Mouse (Mus musculus): ENCODE data around the gene Tenm4.

The Tenm4 gene

DNA sequence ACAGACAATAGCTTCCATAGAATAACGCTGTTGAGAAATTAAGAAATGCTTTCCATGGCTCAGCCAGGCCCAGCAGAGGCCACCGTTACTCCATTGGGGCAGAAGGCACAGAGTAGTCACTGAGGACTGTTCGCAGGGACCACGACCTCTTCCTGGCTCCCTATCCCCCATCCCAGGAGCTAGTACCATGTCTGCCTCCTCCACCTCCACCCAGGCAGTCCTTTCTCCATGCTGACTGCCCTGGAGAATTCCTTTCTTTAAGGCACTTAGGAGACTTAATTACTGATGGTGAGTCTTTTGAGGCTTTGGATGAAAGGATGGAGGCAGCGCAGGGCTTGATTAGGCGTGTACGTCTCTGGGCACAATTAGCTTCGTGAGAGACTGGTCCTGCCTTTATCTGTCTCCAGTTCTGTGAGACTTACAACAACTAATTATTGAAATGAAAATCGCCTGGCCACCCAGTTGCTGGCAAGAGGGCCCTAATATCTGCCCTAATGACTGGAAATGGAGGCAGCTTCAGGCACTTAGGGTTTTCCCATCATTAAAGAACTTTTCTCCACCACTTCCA is 365.4 kb downstream of the Tenm4 start:
- DNase-seq, result no peak

DNA sequence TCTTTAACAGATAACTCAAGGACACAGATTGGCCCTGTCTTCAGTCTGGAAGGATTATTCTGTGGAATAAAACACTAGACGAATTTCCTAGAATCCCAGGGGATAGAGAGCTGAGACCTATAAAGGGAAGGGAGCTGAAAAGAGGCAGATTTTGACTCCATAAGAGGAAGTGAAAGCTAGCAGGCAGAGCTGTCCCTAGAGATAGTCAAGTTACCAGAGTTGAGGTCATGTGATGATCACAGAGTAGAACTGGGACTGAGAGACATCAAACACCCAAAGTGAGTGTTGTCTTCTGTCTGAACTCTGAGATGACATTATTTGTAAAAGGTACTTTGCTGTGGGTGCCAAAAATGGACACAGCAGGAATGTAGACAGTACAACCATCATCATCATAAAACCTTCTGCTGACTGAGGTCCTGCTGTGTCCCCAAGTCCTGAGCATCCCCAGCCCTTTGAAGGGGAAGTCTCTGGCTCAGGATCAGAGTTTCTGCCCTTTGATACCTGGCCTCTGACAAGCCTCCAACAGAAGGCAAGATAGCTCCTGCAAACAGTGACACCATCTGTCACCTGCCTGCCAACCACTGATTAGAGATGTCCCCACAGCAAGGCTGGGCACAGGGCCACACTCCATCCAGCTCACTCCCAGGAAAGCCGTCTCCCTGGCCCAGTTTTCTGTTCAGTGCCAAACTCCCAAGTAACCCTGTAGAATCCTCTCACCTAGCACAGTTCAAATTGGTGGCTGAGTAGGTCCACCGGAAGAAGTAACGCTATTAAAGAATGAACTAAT is 368.4 kb downstream of the Tenm4 start:
- no peak for DNase-seq

DNA sequence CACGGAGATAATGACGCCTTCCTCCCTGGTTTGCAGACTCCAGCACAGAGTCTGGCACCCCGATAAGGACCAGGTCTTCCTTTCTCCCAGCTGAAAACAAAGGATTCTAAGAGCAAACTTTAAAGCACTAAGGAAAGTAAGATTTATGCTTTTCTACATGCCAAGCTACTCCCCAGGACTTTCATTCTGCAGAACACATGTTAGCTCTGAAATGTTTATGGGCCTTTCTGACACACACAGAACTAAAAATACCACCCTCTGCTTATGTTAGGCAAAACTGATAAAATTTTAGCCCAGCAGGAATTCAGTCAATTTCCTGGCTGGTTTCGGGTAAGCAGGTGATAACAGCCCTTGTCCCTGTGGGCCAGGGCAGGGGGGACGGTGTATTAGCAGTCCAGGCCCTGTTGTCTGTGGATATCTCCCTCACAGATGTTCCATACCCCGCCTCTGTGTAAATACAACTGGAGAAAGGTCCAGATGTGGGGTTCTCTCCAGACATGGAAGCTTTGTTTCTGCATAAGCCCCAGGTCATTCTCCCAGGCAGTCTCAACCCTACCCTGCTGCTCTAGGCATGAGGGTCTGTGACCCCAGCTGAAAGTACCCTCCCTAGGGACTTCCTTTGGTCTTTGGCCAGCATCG is 369.5 kb downstream of the Tenm4 start:
- DNase-seq, result no peak

DNA sequence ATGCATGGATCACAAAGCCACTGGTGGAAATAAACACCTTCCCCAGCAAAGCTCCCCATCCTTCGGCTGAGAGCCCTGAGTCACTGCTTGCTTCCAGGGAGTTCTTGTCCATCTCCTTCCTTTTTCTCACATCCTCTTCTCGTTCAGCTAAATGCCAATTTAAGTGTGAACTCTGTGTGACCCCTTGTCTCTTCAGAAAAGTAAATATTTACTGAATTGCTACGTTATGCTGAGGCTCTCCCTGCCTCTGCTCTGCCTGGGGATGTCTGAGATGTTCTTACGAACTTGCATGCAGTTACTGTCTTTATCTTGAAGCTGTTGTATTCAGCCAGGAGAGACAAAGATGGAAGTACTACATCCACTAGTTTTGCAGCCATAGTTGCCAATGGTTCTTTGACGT is 374.9 kb downstream of the Tenm4 start:
- no peak for DNase-seq

DNA sequence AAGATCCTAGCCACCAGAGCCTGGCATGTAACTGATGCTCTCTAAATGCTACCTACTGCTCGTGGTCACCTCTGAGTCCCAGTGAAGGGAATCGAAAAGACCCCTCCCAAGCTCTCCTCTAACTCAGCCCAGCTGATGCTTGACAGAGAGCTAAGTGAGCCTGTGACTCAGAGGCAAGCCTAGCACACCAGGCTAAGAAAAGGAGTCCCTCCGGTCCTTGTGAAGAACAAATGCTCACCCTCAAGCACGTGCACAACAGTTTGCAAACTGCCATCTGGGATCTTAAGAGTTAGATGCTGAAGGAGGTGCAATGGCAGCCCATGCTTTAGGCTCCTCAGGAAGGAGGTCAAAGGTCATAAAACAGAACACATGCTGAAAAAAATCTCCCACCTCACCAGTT is 380.8 kb downstream of the Tenm4 start:
- no peak for DNase-seq

DNA sequence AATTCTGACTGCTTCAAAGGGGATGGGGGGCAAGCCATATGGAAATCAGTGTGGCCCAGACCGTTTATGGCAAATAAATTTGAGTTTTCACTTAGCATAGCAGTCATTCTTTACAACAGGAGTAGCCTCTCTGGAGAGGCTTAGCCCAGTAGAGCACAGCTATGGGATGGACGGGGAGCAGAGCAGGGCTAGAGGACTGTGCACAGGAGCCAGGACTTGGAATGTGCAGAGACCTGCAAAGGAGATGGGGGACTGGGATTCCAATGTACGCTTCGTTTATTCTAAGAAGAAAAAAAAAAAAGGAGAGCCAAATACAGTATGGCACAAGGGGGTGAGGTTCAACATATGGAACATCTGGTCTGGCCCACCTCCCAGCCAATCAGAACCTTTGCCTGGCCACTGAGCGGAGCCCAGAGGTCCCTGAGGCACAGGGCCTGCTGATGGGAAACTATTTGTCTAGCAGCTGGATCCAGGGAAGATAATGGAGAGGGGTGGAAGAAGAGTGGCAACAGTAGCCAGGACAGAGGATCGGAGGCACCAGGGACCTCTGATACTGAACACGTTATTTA is 381.3 kb downstream of the Tenm4 start:
- DNase-seq, result no peak

DNA sequence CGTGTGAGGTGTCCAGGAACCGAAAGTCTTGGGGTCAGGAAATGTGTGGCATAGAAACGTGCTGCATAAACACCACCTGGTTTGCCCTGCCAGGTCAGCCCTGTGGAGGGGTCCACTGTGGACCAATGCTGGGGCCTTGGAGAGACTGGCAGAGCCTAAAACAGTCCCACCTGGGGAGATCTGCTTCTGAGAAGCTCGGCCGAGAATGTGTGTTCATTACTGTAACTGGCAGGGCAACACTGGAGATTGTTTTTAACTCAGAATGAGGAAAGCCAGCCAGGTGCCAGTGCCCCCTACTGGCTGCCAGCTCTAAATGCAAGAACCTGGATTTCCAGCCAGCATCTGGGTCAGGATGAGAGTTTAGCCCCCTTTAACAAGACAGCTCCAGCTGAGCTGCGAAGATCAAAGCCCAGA is 383.2 kb downstream of the Tenm4 start:
- peak; percentile 32 for DNase-seq

DNA sequence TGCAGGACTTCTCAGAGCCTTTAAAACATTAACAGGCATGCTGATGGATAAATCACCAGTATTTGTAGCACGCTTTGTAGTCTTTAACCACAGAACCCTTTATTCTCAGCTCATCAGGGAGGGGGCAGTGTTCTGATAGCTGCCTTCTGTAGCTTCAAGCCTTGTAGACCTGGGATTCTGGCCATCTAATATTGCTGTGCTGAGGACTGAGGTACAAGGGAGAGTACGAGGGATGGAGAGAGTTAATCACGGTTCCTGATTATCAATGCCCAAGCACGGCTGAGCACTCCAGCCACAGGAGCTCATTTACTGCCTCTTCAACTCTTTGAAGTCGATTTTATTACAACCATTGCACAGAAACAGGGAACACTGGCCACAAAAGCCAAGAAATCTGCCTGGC is 384.2 kb downstream of the Tenm4 start:
- DNase-seq, result no peak

DNA sequence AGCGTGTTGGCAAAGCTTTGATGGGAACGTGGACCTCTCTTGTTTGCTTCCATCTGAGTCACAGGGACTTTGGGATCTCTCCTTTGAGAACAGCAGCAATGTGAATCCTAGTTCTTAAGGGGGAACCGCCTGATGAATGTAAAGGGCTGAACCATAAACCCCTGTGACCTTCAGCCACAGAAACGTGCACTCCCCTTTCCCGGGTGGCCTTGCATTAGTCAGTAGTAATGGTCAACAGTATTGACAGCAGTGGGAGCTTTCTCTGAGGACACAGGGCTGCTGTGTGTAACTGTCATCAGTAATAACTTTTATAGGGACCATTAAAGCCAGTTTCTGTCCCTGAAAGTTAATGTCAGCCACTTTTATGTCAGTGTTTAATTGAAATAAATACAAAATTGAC is 385.7 kb downstream of the Tenm4 start:
- DNase-seq, result no peak

DNA sequence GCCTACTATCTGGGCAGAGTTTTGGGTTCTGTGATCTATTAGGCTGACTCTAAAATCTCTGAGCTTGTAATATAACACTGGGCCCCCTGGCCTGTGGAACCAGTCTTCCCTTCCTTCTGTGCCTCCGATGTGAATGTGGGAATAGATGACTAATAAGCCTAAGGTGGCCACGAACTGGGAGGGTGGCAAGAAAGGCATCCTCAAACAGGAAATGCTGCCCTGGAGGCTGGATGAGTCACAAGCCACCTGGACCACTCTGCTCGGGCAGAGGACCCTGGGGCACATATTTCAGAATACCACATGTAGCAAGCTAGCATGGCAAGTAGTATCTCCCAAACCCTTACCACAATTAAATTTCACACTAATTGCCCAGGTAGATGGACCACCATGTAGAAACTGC is 391.8 kb downstream of the Tenm4 start:
- no peak for DNase-seq

DNA sequence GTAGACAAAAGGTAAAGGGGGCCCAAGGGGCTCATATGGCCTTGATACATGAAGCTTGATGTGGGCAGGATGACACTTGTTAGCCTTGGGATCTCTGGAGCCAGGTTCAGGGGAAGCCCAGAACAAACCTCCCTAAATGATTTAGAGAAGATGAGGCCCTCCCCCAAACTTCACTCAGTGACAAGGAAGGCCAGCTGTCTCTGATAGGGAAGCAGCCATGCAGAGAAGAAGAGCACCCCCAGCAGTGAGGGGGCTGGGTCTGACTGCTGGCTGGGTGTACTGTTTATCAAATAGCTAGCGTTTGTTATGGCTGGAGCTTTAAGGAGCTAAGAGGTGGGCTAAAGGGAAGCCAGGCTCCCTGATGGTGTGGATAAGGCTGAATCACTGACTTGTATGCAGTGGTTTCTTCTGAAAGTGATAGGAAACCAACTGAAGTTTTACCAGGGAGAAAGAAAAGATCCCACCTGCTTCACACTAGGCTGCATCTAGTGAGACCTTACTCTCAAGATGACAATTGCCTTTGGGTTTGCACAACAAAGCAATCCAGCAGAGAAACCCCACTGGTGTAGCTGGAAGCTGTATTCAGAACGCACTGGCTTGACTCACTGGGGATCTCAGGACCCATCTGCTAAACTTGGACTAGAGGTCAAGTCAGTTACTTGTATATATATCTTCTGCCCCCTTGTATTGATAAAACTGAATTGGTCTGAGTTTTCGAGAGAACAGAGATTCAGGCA is 392.5 kb downstream of the Tenm4 start:
- DNase-seq, result no peak

DNA sequence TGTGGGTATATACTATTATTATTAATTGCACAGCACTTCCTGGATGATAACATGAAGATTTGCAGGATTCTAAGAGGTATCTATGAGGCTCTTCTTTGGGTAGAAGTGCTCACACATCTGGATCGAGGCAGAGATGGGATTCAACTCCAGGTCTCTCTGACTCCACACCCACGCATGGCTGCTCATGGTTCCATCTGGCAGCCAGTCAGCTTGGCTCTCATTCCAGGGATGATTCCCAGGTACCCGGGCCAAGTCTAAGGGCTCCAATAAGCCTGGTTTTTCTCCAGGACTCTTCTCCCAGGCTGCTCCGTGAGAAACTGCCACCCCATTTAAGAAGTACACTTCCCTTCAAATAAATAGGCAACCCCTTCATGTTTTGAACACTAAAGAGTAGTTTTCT is 394.8 kb downstream of the Tenm4 start:
- peak; percentile 31 for DNase-seq

DNA sequence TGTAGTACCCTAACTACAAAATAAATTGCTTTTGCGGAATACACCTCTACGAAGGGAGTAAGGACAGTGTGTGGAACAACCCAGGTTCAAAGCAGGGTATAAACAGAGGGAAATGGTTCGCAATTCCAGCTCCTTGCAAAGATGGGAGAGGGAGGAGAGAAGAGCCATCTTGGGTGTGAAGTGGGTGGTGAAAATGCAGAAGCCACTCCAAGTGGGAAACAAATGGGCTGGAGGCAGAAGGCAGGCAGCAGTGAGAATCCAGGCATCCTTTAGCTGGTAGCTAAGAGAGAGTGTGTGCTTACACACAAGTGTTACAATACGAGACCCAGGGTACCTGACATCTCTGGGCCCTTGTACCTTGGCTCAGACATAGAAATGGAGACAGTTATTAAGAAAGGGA is 395.2 kb downstream of the Tenm4 start:
- DNase-seq, result no peak

DNA sequence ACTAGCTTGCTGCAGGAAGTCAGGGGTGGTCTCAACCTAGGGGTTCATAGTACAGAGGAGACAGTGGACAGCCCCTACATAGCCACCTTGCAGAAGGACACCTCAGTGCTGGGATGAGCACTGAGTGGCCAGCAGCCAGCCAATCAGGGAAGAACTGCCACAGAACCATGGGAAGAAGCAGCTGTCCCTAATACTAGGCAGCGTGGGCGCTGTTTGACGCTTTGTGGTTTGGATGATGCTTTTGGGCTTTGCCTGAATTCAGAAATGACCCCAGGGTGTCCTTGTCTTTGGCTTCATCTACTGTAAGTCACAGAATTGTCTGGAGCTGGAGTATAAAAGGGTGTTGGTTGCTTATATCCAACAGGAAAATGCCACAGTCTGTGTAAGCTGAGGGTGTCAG is 397.0 kb downstream of the Tenm4 start:
- no peak for DNase-seq

DNA sequence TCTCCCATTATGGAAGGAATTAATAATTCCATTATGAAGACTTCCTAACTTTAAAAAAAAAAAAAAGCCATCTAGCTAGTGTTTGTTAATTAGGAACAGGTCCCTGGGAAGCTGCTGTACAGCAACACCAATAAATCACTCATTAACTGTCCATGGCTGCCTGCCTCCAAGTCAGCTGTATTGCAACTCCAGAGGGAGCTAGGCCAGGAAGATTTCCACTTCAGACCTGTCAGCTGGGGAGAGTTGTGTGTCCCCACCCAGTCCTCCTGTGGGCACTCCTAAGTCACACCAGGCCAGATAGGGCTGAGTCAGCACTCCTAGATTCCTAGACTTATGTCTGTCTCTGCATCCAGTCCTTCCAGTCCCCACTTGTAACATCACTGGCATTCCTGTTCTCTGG is 399.9 kb downstream of the Tenm4 start:
- DNase-seq, result no peak

DNA sequence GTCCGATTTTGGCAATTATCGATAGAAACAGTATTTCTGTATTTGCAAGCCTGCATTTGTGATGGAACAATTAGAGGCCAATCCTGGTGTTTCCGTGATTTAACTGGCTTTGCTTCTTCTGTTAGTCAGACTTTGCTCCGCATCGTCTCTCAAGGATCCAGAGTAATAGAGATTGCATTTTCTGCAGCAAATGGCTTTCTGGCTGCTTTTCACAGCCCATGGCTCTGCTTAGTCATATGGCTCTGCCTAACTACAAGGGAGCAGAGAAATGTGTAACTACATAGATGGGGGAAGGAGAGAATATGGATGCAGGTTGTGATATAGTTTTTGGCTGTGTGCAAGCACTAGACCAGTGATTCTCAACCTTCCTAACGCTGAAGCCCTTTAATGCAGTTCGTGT is 401.9 kb downstream of the Tenm4 start:
- DNase-seq, result no peak

DNA sequence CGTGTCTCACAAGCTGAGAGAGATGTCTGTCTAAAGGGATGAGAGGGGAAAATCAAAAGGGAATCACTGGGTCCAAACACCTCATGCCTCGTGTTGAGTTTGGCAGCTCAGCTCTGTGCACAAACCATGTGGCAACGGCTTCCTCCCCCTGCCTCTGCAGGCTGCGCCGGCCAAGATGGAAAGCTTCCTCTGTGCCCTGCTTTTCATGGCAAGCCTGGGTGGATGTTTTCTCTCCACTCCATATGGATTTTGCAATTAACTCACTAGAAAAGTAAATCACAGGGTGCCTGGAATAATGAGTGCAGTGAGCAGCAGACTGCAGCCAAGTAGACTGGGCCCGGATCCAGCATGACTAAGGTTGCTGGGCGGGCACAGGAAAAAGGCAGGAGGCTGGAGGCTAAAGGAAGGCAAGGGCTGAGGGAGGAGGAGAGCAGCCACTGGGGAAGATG is 404.2 kb downstream of the Tenm4 start:
- peak; percentile 83 for DNase-seq

DNA sequence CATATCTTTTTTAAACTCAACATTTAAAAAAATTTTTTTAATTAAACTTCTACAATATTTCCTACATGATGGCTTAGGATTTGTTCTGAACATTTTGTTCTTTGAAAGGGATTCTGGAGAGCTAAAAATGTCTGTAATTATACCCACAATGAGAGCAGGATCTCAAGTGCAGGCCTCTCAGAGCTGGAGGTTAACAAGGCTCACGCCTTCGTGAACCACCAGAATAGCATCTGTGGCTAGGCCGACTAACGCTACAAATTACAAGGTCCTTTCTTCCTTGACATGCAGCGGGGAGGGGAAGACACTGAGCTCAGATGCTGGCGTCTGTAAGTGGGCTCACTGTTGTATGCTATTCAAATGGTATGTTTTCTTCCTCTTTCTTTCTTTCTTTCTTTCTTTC is 411.7 kb downstream of the Tenm4 start:
- DNase-seq, result no peak

DNA sequence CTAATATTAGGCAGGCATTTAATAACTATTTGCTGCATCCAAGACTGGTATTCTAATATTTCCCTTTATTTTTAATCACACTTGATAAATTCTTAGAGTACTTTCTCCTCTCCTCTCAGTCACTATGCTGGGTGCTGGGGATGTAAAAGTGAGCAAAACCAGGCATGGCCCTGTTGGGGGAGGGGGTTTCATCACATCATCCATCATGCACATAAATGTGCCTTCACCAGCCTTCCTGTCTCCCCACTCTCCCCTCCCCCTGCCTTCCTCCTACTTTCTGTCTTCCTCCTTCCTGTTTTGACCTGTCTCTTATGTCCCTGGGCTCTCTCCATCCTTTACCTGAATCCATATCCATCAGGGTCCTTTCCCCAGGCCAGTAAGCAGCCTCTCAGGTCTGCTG is 416.4 kb downstream of the Tenm4 start:
- DNase-seq, result no peak

DNA sequence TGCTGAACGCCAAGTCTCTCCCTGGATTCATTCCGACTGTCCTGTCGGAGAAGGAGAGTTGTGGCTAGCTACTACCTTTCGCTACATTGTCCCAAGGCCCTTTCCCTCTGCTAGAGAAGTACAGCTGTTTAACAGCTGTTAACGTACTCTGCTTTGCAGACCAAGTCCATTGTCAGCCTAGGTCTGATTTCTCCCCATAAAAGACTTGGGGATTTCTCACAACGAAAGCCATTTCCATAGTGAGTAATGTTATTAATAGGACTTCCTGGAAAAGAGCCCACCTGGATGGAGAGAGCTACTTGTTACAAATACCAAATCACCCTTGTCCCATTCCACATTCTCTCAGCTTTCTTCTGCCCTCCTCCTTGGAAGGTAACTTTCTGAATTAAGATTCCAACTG is 417.5 kb downstream of the Tenm4 start:
- no peak for DNase-seq

DNA sequence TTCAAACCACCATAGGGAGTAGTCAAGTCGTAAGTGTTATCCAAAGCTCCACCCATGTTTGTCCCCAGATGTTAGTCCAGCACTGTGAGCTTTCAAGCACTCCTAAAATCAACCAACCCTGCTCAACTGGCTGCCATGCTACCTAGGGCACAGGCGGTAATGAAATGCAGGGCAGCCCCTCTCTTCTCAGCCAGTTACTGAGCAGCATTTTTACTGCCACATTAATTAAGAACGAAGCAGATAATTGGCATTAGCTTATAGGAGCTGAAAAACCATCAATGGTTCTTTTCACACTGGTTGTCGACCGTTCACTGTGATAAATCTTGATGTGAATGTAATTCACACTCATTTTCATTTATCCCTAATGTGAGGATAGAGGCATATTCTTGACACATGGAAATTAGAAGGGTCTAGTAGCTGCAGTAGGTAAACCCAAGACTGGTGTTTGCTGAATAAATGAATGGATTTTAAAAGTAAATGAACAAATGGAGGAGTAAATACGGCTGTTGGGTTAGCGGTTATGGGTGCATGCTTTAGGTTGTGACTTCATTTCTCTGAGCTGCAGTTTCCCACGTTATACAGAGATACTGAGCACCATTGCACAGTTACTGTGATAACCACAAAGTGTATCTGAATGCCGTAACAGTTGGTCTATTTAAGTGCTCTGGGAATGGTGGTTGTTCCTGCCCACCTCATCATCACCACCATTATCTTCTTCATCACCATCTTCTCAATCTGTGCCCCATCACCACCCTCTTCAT is 424.7 kb downstream of the Tenm4 start:
- no peak for DNase-seq

DNA sequence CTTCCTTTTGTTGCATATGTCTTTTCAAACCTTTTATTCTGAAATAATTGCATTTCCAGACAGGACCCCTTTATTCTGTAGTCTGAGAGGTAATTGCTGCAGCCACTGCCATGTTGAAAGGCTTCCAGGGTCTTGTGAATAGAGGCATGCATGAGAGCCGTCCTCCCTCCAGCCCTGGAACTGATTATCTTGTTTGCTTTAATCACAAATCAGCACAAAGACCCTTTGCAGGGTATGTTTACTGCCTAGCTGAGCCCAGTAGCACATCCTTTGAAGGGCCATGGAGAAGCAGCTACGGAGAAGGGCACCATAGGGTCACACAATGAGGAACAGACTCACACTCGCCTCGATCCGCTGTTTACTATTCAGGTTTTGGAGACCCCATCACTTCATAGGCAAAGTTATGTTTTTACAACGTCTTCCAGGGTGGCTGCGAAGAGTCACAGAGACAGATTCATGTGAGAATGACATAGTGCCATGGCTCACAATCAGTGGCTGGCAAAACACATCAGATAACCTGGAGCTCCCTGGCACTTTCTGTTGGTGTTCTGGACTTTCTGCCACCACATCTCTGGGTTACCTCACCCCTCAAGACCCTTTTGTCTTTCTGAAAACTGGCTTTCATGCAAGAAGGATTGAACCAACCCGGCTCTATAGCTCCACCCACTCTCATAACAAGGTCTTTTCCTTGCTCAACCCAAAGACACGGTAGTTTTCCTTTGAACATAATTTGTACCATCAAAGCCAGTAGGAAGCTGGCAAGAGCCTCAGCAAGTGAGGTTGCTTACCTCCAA is 425.6 kb downstream of the Tenm4 start:
- DNase-seq, result no peak

Data from right cerebral cortex, postnatal 14 days (tissue).